Mouse (Mus musculus) MEL (cell line): ENCODE measurements around the gene Carf. TPM values are rescaled to one million over a fixed set of nuclear protein-coding genes. Genes with fewer than 3 reads are reported as not detected.

Source experiments
- DNase-seq: peaks from one replicate; pipeline ENCODE4 v3.0.0; 2011; ENCODE audit warnings: low read depth, low spot score
- H3K27ac ChIP-seq: 2 replicates; pipeline ENCODE4 v1.5.1; 2012; ENCODE audit warnings: low read depth, mild to moderate bottlenecking, control low read depth, low read length, moderate library complexity; ENCODE audit not compliant: control insufficient read depth
- H3K27me3 ChIP-seq, 2 experiments: fragments of 150-350 bp in 1 of 2; sonication (generic) in 1 of 2; 2 replicates each; pipeline ENCODE4 v1.6.1; 2012; ENCODE audit warnings: low read length in 2 of 2, mild to moderate bottlenecking in 2 of 2, improper control_type of control experiment in 1 of 2, moderate library complexity in 1 of 2; ENCODE audit not compliant: insufficient read depth in 2 of 2, control insufficient read depth in 1 of 2
- H3K36me3 ChIP-seq, 2 experiments: 2 replicates each; pipeline ENCODE4 v1.6.1; 2012 to 2014; ENCODE audit warnings: low read length in 2 of 2, improper control_type of control experiment in 1 of 2, inconsistent platforms in 1 of 2, mild to moderate bottlenecking in 1 of 2; ENCODE audit not compliant: insufficient read depth in 2 of 2, control insufficient read depth in 1 of 2
- H3K4me1 ChIP-seq, 2 experiments: fragments of 150-350 bp in 1 of 2; sonication (generic) in 1 of 2; 2 replicates each; pipeline ENCODE4 v1.6.1; 2012; ENCODE audit warnings: low read length in 2 of 2, improper control_type of control experiment in 1 of 2, mild to moderate bottlenecking in 1 of 2; ENCODE audit not compliant: insufficient read depth in 2 of 2, control insufficient read depth in 1 of 2
- H3K4me3 ChIP-seq, 2 experiments: fragments of 150-350 bp in 1 of 2; sonication (generic) in 1 of 2; 2 replicates each; pipeline ENCODE4 v1.5.1; 2012; ENCODE audit warnings: low read depth in 2 of 2, low read length in 2 of 2, mild to moderate bottlenecking in 2 of 2, moderate library complexity in 2 of 2, control low read depth in 1 of 2, improper control_type of control experiment in 1 of 2; ENCODE audit not compliant: control insufficient read depth in 1 of 2, insufficient read depth in 1 of 2
- H3K79me2 ChIP-seq: 2 replicates; pipeline ENCODE4 v1.6.1; 2012; ENCODE audit warnings: mild to moderate bottlenecking, low read length, moderate library complexity; ENCODE audit not compliant: control insufficient read depth, poor library complexity, insufficient read depth
- H3K9ac ChIP-seq: 2 replicates; pipeline ENCODE4 v1.6.1; 2012; ENCODE audit warnings: low read depth, mild to moderate bottlenecking, control low read depth, low read length, moderate library complexity; ENCODE audit not compliant: control insufficient read depth, poor library complexity, severe bottlenecking
- H3K9me3 ChIP-seq: fragments of 150-350 bp; sonication (generic); replicated peaks from 2 replicates; pipeline ENCODE4 v1.6.1; 2012; ENCODE audit warnings: mild to moderate bottlenecking, low read length, improper control_type of control experiment, moderate library complexity; ENCODE audit not compliant: insufficient read depth
- BHLHE40 ChIP-seq: IDR thresholded peaks from 2 replicates; pipeline ENCODE4 v1.6.1; 2012; ENCODE audit warnings: low read depth, mild to moderate bottlenecking, inconsistent platforms, low read length, improper control_type of control experiment, borderline replicate concordance
- CHD1 ChIP-seq: IDR thresholded peaks from 2 replicates; pipeline ENCODE4 v1.6.1; 2012; ENCODE audit warnings: low read depth, mild to moderate bottlenecking, inconsistent platforms, low read length, improper control_type of control experiment
- CHD2 ChIP-seq: IDR thresholded peaks from 2 replicates; pipeline ENCODE4 v1.6.1; 2011; ENCODE audit warnings: low read length, improper control_type of control experiment
- CTCF ChIP-seq, 3 experiments: IDR thresholded peaks in 2 of 3; conservative IDR thresholded peaks in 1 of 3; 2 replicates each; pipeline ENCODE4 v1.5.1; 2011 to 2012; ENCODE audit warnings: low read length in 3 of 3, low read depth in 2 of 3, mild to moderate bottlenecking in 2 of 3, improper control_type of control experiment in 1 of 3, inconsistent platforms in 1 of 3, mixed read lengths in 1 of 3, moderate library complexity in 1 of 3; ENCODE audit not compliant: control insufficient read depth in 1 of 3, insufficient read depth in 1 of 3, poor library complexity in 1 of 3, severe bottlenecking in 1 of 3
- ELF1 ChIP-seq: IDR thresholded peaks from 2 replicates; pipeline ENCODE4 v1.6.1; 2014; ENCODE audit warnings: low read depth, mild to moderate bottlenecking, inconsistent platforms, low read length, improper control_type of control experiment, moderate library complexity
- ETS1 ChIP-seq: IDR thresholded peaks from 2 replicates; pipeline ENCODE4 v1.6.1; 2012; ENCODE audit warnings: low read depth, mild to moderate bottlenecking, inconsistent platforms, low read length, improper control_type of control experiment, moderate library complexity
- GABPA ChIP-seq: IDR thresholded peaks from 2 replicates; pipeline ENCODE4 v1.6.1; 2012; ENCODE audit warnings: low read depth, mild to moderate bottlenecking, inconsistent platforms, low read length, improper control_type of control experiment, moderate library complexity
- HCFC1 ChIP-seq: IDR thresholded peaks from 2 replicates; pipeline ENCODE4 v1.6.1; 2012; ENCODE audit warnings: low read depth, mild to moderate bottlenecking, inconsistent platforms, low read length, improper control_type of control experiment, moderate library complexity
- JUND ChIP-seq: IDR thresholded peaks from 2 replicates; pipeline ENCODE4 v1.6.1; 2011; ENCODE audit warnings: low read depth, mild to moderate bottlenecking, improper control_type of control experiment, low read length
- KAT2A ChIP-seq: conservative IDR thresholded peaks from 2 replicates; pipeline ENCODE4 v1.6.1; 2012; ENCODE audit warnings: low read depth, low read length, improper control_type of control experiment, inconsistent platforms
- MAFK ChIP-seq: IDR thresholded peaks from 2 replicates; pipeline ENCODE4 v1.6.1; 2011; ENCODE audit warnings: low read depth, mild to moderate bottlenecking, low read length, improper control_type of control experiment, borderline replicate concordance
- MAX ChIP-seq: IDR thresholded peaks from 2 replicates; pipeline ENCODE4 v1.6.1; 2011; ENCODE audit warnings: low read length, improper control_type of control experiment
- MAZ ChIP-seq: IDR thresholded peaks from 2 replicates; pipeline ENCODE4 v1.6.1; 2012; ENCODE audit warnings: low read depth, mild to moderate bottlenecking, inconsistent platforms, low read length, improper control_type of control experiment
- MYC ChIP-seq: IDR thresholded peaks from 2 replicates; pipeline ENCODE4 v1.6.1; 2011; ENCODE audit warnings: low read depth, mild to moderate bottlenecking, low read length, improper control_type of control experiment, moderate library complexity
- NELFE ChIP-seq: IDR thresholded peaks from 2 replicates; pipeline ENCODE4 v1.6.1; 2011; ENCODE audit warnings: low read depth, low read length, improper control_type of control experiment
- POLR2A ChIP-seq, 2 experiments: IDR thresholded peaks; 2 replicates each; pipeline ENCODE4 v1.6.1; 2011 to 2012; ENCODE audit warnings: low read length in 2 of 2, mild to moderate bottlenecking in 2 of 2, control low read depth in 1 of 2, improper control_type of control experiment in 1 of 2, low read depth in 1 of 2, moderate library complexity in 1 of 2; ENCODE audit not compliant: control insufficient read depth in 1 of 2, insufficient read depth in 1 of 2, poor library complexity in 1 of 2
- POLR2AphosphoS5 ChIP-seq: IDR thresholded peaks from 2 replicates; pipeline ENCODE4 v1.6.1; 2012; ENCODE audit warnings: low read depth, borderline replicate concordance, mild to moderate bottlenecking, inconsistent platforms, low read length, moderate library complexity, mixed read lengths
- RAD21 ChIP-seq: IDR thresholded peaks from 2 replicates; pipeline ENCODE4 v1.6.1; 2011; ENCODE audit warnings: mild to moderate bottlenecking, low read depth, low read length, improper control_type of control experiment
- RCOR1 ChIP-seq: IDR thresholded peaks from 2 replicates; pipeline ENCODE4 v1.6.1; 2012; ENCODE audit warnings: low read depth, mild to moderate bottlenecking, inconsistent platforms, low read length, improper control_type of control experiment
- SMC3 ChIP-seq: IDR thresholded peaks from 2 replicates; pipeline ENCODE4 v1.6.1; 2011; ENCODE audit warnings: low read depth, low read length, improper control_type of control experiment
- TAL1 ChIP-seq: IDR thresholded peaks from 2 replicates; pipeline ENCODE4 v1.6.1; 2012; ENCODE audit warnings: mild to moderate bottlenecking, inconsistent platforms, low read length, moderate library complexity, mixed read lengths
- TBP ChIP-seq: IDR thresholded peaks from 2 replicates; pipeline ENCODE4 v1.8.0; 2011; ENCODE audit warnings: low read depth, low read length, improper control_type of control experiment
- TCF12 ChIP-seq: IDR thresholded peaks from 2 replicates; pipeline ENCODE4 v1.6.1; 2014; ENCODE audit warnings: low read depth, mild to moderate bottlenecking, inconsistent platforms, low read length, improper control_type of control experiment, moderate library complexity
- UBTF ChIP-seq: IDR thresholded peaks from 2 replicates; pipeline ENCODE4 v1.6.1; 2012; ENCODE audit warnings: low read depth, mild to moderate bottlenecking, inconsistent platforms, low read length, improper control_type of control experiment, moderate library complexity, borderline replicate concordance; ENCODE audit not compliant: insufficient read depth
- ZC3H11A ChIP-seq: IDR thresholded peaks from 2 replicates; pipeline ENCODE4 v1.6.1; 2012; ENCODE audit warnings: low read depth, mild to moderate bottlenecking, inconsistent platforms, low read length, improper control_type of control experiment
- polyA plus RNA-seq, 2 experiments: library from polyadenylated mRNA; stranded (reverse) in 1 of 2; unstranded in 1 of 2; fragments of >175 nt in 1 of 2; fragments of >200 nt in 1 of 2; gene quantifications; 2 replicates each; pipeline versions ENCODE4 v1.2.1 to v1.2.4; 2012; ENCODE audit warnings: low replicate concordance in 2 of 2, low read depth in 1 of 2; ENCODE audit not compliant: insufficient read length in 2 of 2, insufficient read depth in 1 of 2, missing spikeins in 1 of 2
- total RNA-seq: library from RNA; depleted of rRNA; stranded (reverse); fragments of 300-350 nt; gene quantifications from 2 replicates; pipeline ENCODE4 v1.2.3, GENCODE M21; 2012

Gene Carf
- total and polyA plus RNA-seq, 3 experiments = 3.7 to 6.1 TPM; not detected in 1

GRCm38 (mm10) chr1:60054659-60055058, 43.4 kb upstream of the Carf start:
- no peaks in the 10 kb centered on the region for H3K79me2 ChIP-seq
- H3K27me3 ChIP-seq = no peaks in the 10 kb centered on the region
- H3K9ac ChIP-seq = no peak overlapping the region
- H3K4me1 ChIP-seq = no peaks in the 10 kb centered on the region
- no peaks in the 10 kb centered on the region for H3K36me3 ChIP-seq
- no peaks in the 10 kb centered on the region for H3K9me3 ChIP-seq
- peak; percentile 51 for DNase-seq
- H3K27ac ChIP-seq = no peak overlapping the region
- H3K4me3 ChIP-seq = no peak overlapping the region
- TF ChIP-seq ETS1 (no peak), HCFC1 (no peak), UBTF (no peak), SMC3 (peak; percentile 68), TBP (peak; percentile 58), CHD1 (no peak), CTCF (IDR thresholded peaks at IDR 0.05 in 2 of 3, conservative IDR thresholded peaks at IDR 0.05 in 1 of 3; ENCODE audit: control insufficient read depth in 1 of 3, insufficient read depth in 1 of 3, low read depth in 2 of 3, low read length in 3 of 3, poor library complexity in 1 of 3, severe bottlenecking in 1 of 3) (peak; percentile 57 to 73 (median 69)), JUND (no peak), KAT2A (no peak; the same call in 1 of the 2 replicates), BHLHE40 (no peak), RCOR1 (no peak), POLR2AphosphoS5 (no peak), ZC3H11A (peak; percentile 40), MAZ (no peak), MYC (no peak), CHD2 (no peak), MAFK (no peak), RAD21 (peak; percentile 48), NELFE (no peak), MAX (no peak), GABPA (no peak)

DNA sequence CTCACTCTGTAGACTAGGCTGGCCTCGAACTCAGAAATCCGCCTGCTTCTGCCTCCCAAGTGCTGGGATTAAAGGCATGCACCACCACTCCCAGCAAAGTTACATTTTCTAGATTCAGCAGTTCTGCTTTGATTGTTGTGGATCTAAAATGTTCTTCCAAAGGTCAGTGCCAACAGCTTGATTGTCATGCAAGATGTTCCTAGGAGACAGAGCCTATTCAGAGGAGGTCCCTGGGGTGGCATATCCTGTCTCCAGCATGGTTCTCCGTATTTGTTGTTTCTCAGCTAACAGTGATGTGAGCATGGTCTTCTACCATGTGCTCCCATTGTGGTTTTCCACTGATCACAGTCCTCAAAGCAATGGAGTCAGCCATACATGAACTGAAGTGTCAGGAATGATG, 41.7 kb upstream of the Carf start:
- H3K4me1 ChIP-seq = no peaks in the 10 kb centered on the region
- no peaks in the 10 kb centered on the region for H3K27me3 ChIP-seq
- H3K27ac ChIP-seq = no peak overlapping the region
- no peak for DNase-seq
- no peaks in the 10 kb centered on the region for H3K36me3 ChIP-seq
- no peak overlapping the region for H3K9ac ChIP-seq
- TF ChIP-seq MAZ (no peak), ELF1 (no peak), TCF12 (no peak), MYC (no peak), JUND (no peak), TAL1 (no peak), CHD1 (no peak), BHLHE40 (no peak), SMC3 (no peak), POLR2AphosphoS5 (no peak), UBTF (no peak), POLR2A (IDR thresholded peaks at IDR 0.05; ENCODE audit: control insufficient read depth in 1 of 2, insufficient read depth in 1 of 2, low read depth in 1 of 2, low read length in 2 of 2, poor library complexity in 1 of 2) (no peak)
- no peaks in the 10 kb centered on the region for H3K79me2 ChIP-seq
- no peak overlapping the region for H3K4me3 ChIP-seq
- no peaks in the 10 kb centered on the region for H3K9me3 ChIP-seq
